Mouse (Mus musculus): ENCODE results near the gene Tulp2. TPM values are rescaled to one million over a fixed set of nuclear protein-coding genes. Genes with fewer than 3 reads are reported as not detected.

Tulp2 gene
- total RNA-seq, 4 experiments from 2014 or later, result not detected

GRCm38 (mm10) chr7:45551512-45551883 is 69.8 kb downstream of the Tulp2 start:
- DNase-seq (ENCODE audit: low spot score in 2 of 2), result no peak

- DNase-seq (ENCODE audit: low spot score in 2 of 2), result no peak
These were observed 71.8 kb downstream of the Tulp2 start for GRCm38 (mm10) chr7:45553519-45553918.

- DNase-seq (ENCODE audit: low spot score in 2 of 2), result no peak
These were observed 72.3 kb downstream of the Tulp2 start for GRCm38 (mm10) chr7:45553990-45554389.

GRCm38 (mm10) chr7:45554744-45555143 is 73.1 kb downstream of the Tulp2 start, which contains the start of gene Hsd17b14:
TSS of gene Hsd17b14 (plus strand) at chr7:45554893.
- no peak for DNase-seq (ENCODE audit: low spot score in 2 of 2)

- peak in 1 of 2 experiments; percentile 64 for DNase-seq (ENCODE audit: low spot score in 2 of 2)
These were observed 74.1 kb downstream of the Tulp2 start for GRCm38 (mm10) chr7:45555787-45556186.

- no peak for DNase-seq (ENCODE audit: low spot score in 2 of 2)
These were observed 77.2 kb downstream of the Tulp2 start for GRCm38 (mm10) chr7:45558907-45559306.

GRCm38 (mm10) chr7:45560241-45560640 is 78.6 kb downstream of the Tulp2 start:
- no peak for DNase-seq (ENCODE audit: low spot score in 2 of 2)

- DNase-seq (ENCODE audit: low spot score in 2 of 2), result peak; percentile 50 to 81
These were observed 79.4 kb downstream of the Tulp2 start for GRCm38 (mm10) chr7:45560843-45561623.

GRCm38 (mm10) chr7:45561624-45562520 is 80.2 kb downstream of the Tulp2 start:
- DNase-seq (ENCODE audit: low spot score in 2 of 2), result no peak

- no peak for DNase-seq (ENCODE audit: low spot score in 2 of 2)
These were observed 83.1 kb downstream of the Tulp2 start for GRCm38 (mm10) chr7:45564811-45565210.

- DNase-seq (ENCODE audit: low spot score in 2 of 2), result no peak
These were observed 83.8 kb downstream of the Tulp2 start for GRCm38 (mm10) chr7:45565446-45565845.

GRCm38 (mm10) chr7:45567112-45567779 is 85.6 kb downstream of the Tulp2 start:
- DNase-seq (ENCODE audit: low spot score in 2 of 2), result no peak

- DNase-seq (ENCODE audit: low spot score in 2 of 2), result peak; percentile 67 to 90
These were observed 86.3 kb downstream of the Tulp2 start for GRCm38 (mm10) chr7:45567780-45568516.

GRCm38 (mm10) chr7:45568601-45569473 is 87.2 kb downstream of the Tulp2 start:
- DNase-seq (ENCODE audit: low spot score in 2 of 2), result no peak

GRCm38 (mm10) chr7:45570103-45570741 is 88.5 kb downstream of the Tulp2 start, which contains the start of gene Bcat2:
TSS of gene Bcat2 (plus strand) at chr7:45570153.
- DNase-seq (ENCODE audit: low spot score in 2 of 2), result peak; percentile 41 to 68

GRCm38 (mm10) chr7:45571966-45572365 is 90.3 kb downstream of the Tulp2 start:
- no peak for DNase-seq (ENCODE audit: low spot score in 2 of 2)

Data from left cerebral cortex, adult 8-10 months (tissue).